Mouse (Mus musculus) forebrain, embryonic 14.5 days (tissue): ENCODE measurements around the gene Efhc1. TPM values are rescaled to one million over a fixed set of nuclear protein-coding genes. Genes with fewer than 3 reads are reported as not detected.

Experiments
- ATAC-seq: fragments of 200-750 bp; cut with Nextera tagmentation; 2 replicates; pipeline ENCODE4 v1.8.0; 2017; ENCODE audit warnings: mild to moderate bottlenecking, moderate library complexity
- DNase-seq: peaks from one replicate; pipeline ENCODE4 v3.0.0-alpha.2; 2015; ENCODE audit warnings: low spot score
- H3K27ac ChIP-seq: fragments of 300-500 bp; sonication (generic); 2 replicates; pipeline ENCODE4 v1.5.1; 2014; ENCODE audit warnings: low read depth, mild to moderate bottlenecking, control low read depth, low read length, moderate library complexity
- H3K27me3 ChIP-seq: fragments of 300-500 bp; sonication (generic); replicated peaks from 2 replicates; pipeline ENCODE4 v1.6.1; 2014; ENCODE audit warnings: low read length, control low read depth, mixed read lengths; ENCODE audit not compliant: control insufficient read depth, insufficient read depth
- H3K36me3 ChIP-seq: fragments of 300-500 bp; sonication (generic); 2 replicates; pipeline ENCODE4 v1.6.1; 2014; ENCODE audit warnings: low read length, control low read depth; ENCODE audit not compliant: control insufficient read depth, insufficient read depth
- H3K4me1 ChIP-seq: fragments of 300-500 bp; sonication (generic); 2 replicates; pipeline ENCODE4 v1.6.1; 2014; ENCODE audit warnings: antibody characterized with exemption, low read length, control low read depth; ENCODE audit not compliant: control insufficient read depth, insufficient read depth
- H3K4me2 ChIP-seq: fragments of 300-500 bp; sonication (generic); 2 replicates; pipeline ENCODE4 v1.6.1; 2014; ENCODE audit warnings: mild to moderate bottlenecking, control low read depth, low read length
- H3K4me3 ChIP-seq: fragments of 300-500 bp; sonication (generic); 2 replicates; pipeline ENCODE4 v1.5.1; 2014; ENCODE audit warnings: low read depth, low read length, control low read depth
- H3K9ac ChIP-seq: fragments of 300-500 bp; sonication (generic); 2 replicates; pipeline ENCODE4 v1.6.1; 2014; ENCODE audit warnings: mild to moderate bottlenecking, low read length, control low read depth, moderate library complexity
- H3K9me3 ChIP-seq: fragments of 300-500 bp; sonication (generic); replicated peaks from 2 replicates; pipeline ENCODE4 v1.6.1; 2016; ENCODE audit warnings: low read length, control low read depth, mixed read lengths; ENCODE audit not compliant: control insufficient read depth
- WGBS: fragments of 180-500 bp; shearing (Covaris S2); extraction: QIAGEN DNeasy Blood & Tissue Kit; methylation state at CpG from one replicate; pipeline ENCODE4 v1.1.7; 2014; 5-methylcytosine and 5-hydroxymethylcytosine counted together
- polyA plus RNA-seq: library from polyadenylated mRNA; unstranded; fragments of >200 nt; fragmentation: Nextera tagmentation; extraction: Ambion mirVana; gene quantifications from 2 replicates; pipeline ENCODE4 v1.2.1, GENCODE M21; 2014

The Efhc1 gene
- polyA plus RNA-seq, 1 experiment from 2014 or later: 2.6 TPM

DNA sequence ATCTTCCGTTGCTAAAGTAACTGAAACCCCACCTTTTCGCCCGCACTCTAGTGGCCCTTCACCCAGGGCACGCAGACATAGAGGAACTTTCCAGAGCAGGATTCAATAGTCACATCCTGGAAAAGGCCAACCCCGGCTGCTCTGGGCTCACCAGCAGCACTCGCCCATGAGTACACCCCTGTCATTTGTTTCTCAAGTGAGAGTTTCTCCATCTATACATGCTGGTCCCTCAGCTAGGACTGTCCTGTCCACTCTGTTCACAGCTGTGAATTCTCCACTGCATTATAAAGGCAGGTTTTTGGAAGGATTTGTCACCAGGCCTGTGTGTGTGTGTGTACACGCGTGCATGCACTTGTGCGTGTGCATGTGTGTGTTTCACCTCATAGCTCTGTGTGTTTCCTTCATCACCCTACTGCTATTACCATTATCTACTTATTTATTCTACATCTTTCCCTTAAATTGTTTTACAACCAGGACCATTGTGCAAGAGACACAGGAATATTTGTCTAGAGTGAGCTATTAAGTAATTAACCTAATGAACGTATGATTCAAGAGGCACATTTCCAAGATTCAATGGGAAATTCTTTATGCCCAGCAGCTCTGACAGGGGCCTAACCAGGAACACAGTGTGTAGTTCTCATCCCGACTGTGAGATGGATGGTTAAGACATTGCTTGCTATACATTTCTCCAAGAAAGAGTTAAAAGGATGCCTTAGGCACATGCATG is 81.8 kb downstream of the Efhc1 start:
- ATAC-seq: no peak
- no peak overlapping the region for H3K9ac ChIP-seq
- no peak for DNase-seq
- no peaks in the 10 kb centered on the region for H3K36me3 ChIP-seq
- no peak overlapping the region for H3K4me2 ChIP-seq
- H3K4me1 ChIP-seq: no peaks in the 10 kb centered on the region
- no peaks in the 10 kb centered on the region for H3K27me3 ChIP-seq
- no peaks in the 10 kb centered on the region for H3K9me3 ChIP-seq
- H3K4me3 ChIP-seq: no peak overlapping the region
- WGBS: 89% methylated on average over 11 of the region's 11 CpGs
- H3K27ac ChIP-seq: no peak overlapping the region

DNA sequence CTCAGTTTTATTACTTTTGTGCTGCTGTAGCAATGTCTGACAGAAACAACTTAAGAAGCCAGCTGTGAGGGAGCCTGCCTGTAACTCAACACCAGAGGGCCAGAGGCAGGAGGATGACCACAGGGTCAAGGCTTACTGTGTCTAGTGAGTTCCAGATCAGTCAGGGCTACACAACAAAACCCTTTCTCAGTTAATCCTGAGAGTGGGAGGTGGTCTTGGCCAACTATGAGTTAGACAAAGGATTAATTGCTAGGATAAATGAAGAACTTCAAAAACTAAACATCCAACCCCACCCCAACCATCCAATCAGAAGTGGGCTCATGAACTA is 82.3 kb downstream of the Efhc1 start:
- Histone ChIP-seq H3K36me3 (no peaks in the 10 kb centered on the region), H3K4me2 (no peak overlapping the region), H3K27me3 (no peaks in the 10 kb centered on the region), H3K9me3 (no peaks in the 10 kb centered on the region), H3K27ac (no peak overlapping the region), H3K9ac (no peak overlapping the region), H3K4me3 (no peak overlapping the region), H3K4me1 (no peaks in the 10 kb centered on the region)
- ATAC-seq: no peak
- no peak for DNase-seq

DNA sequence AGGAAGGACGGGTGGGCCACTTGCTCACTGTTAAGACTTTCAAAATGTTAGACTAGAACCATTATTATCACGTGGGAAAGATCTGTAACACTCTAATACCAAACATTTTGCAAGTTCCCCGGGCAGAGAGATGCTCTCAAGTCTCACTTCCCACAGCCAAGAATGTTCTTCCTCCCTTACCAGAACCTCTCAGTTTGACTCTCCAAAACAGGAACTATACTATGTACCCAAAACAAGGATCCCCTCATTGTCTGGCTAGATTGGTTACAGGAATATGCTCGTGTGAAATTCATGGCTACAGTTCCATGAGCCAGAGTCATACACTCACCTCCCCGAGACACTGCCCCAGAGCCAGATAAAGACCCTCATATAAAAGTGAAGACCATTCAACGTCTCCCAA is 84.5 kb downstream of the Efhc1 start:
- no peak for ATAC-seq
- H3K4me1 ChIP-seq: no peaks in the 10 kb centered on the region

DNA sequence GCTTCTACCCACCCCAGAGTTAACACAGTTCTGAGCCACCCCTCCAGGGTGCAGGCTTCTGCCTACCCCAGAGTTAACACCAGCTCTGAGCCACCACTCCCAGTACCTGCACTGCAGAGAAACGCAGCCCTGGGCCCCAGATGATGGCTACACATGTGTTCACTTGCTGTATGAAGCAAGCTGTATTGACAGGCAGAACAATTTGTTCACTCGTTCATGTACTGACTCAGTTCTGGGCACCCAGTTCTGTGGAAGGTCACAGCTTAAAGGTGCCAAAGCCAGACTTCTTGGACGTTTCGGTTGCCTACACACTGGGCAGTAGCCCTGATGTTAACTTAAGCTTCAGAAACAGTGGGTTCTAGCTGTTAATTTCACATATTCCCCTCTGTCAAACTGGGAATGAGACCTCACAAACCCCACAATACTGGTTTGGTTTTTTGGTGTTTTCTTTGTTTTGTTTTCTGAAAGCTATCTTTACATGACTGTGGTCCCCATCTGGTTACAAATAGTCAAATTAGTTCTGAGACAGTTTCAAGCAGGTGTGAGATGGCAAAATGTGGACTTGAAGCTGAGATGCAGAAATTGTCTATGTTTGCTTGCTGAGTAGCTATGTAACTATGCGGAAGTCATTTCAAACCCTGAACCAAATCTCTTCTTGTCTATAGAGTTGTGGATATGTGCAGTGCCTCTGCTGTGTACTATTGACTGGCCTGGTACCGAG is 86.6 kb downstream of the Efhc1 start:
- ATAC-seq (no peak), DNase-seq (no peak)
- no peak overlapping the region for H3K9ac ChIP-seq
- H3K36me3 ChIP-seq: no peaks in the 10 kb centered on the region
- H3K27me3 ChIP-seq: no peaks in the 10 kb centered on the region
- no peaks in the 10 kb centered on the region for H3K9me3 ChIP-seq
- H3K4me3 ChIP-seq: no peak overlapping the region
- no peak overlapping the region for H3K4me2 ChIP-seq
- H3K27ac ChIP-seq: no peak overlapping the region
- no peaks in the 10 kb centered on the region for H3K4me1 ChIP-seq
- WGBS: 88% methylated on average over 6 of the region's 6 CpGs

More for the DNA sequence above, 84.5 kb downstream of the Efhc1 start:
- DNase-seq: no peak
- H3K27ac ChIP-seq: no peak overlapping the region
- H3K4me3 ChIP-seq: no peak overlapping the region
- H3K27me3 ChIP-seq: no peaks in the 10 kb centered on the region
- no peak overlapping the region for H3K4me2 ChIP-seq
- H3K9ac ChIP-seq: no peak overlapping the region
- 87% methylated on average over 6 of the region's 6 CpGs for whole genome bisulfite sequencing
- no peaks in the 10 kb centered on the region for H3K9me3 ChIP-seq
- H3K36me3 ChIP-seq: no peaks in the 10 kb centered on the region

DNA sequence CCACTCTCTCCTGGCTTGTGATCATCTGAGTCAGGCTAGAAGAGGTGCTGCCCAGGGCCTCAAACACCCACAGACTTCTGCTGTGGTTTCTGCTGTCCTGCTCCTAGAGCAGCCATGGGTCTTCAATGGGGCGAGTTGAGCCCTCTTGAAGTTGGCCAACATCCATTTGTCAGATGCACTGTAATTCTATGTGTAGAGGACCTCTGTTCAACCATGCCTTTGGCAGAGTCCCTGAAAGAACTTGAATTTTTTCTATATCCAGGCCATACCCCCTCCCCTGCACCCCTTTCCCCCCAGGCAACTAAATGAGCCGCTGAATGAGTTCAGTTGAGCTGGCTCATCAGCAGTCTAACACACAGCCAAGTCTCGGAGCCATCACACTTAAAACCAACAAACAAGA is 88.1 kb downstream of the Efhc1 start:
- no peak overlapping the region for H3K4me3 ChIP-seq
- no peak for DNase-seq
- 90% methylated on average over 3 of the region's 3 CpGs for WGBS
- no peaks in the 10 kb centered on the region for H3K27me3 ChIP-seq
- no peak overlapping the region for H3K27ac ChIP-seq
- no peak overlapping the region for H3K4me2 ChIP-seq
- ATAC-seq: no peak
- H3K4me1 ChIP-seq: no peaks in the 10 kb centered on the region
- H3K36me3 ChIP-seq: no peaks in the 10 kb centered on the region
- no peaks in the 10 kb centered on the region for H3K9me3 ChIP-seq
- no peak overlapping the region for H3K9ac ChIP-seq

DNA sequence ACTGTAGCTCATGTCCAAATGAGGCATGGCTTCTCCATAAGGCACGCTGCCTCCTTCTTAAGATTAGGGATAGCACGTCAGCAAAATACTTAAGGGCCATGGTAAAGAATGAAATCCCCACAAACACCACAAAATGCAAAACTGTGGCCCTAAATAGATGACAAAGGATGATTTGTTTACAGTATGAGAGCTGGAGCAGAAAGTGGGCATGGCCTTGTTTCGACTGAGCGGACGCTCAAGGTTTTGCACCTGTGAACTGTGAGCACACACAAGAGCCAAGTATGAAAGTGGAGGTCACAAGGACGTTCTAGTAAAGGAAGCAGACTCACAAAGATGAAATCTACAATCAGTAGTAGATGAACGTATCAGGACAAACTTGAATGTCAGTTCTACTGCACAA is 88.7 kb downstream of the Efhc1 start:
- no peak overlapping the region for H3K9ac ChIP-seq
- no peak overlapping the region for H3K27ac ChIP-seq
- no peaks in the 10 kb centered on the region for H3K36me3 ChIP-seq
- no peak for DNase-seq
- no peaks in the 10 kb centered on the region for H3K9me3 ChIP-seq
- no peak for ATAC-seq
- 91% methylated on average over 7 of the region's 7 CpGs for WGBS
- H3K4me1 ChIP-seq: no peaks in the 10 kb centered on the region
- H3K4me3 ChIP-seq: no peak overlapping the region
- H3K4me2 ChIP-seq: no peak overlapping the region
- H3K27me3 ChIP-seq: no peaks in the 10 kb centered on the region

Other genes with a start within 250 kb of the Efhc1 start
- gene Il17a, start 220.7 kb upstream of the Efhc1 start, polyA plus RNA-seq: not detected in 2 replicates
- gene Il17f, start 161.0 kb upstream of the Efhc1 start, polyA plus RNA-seq: not detected in 2 replicates
- 64.0 and 79.4 TPM in 2 replicates for gene Mcm3, start 131.3 kb upstream of the Efhc1 start, polyA plus RNA-seq
- 18.7 and 23.0 TPM in 2 replicates for gene Paqr8, start 61.0 kb upstream of the Efhc1 start, polyA plus RNA-seq
- gene Tram2, start 127.6 kb downstream of the Efhc1 start, polyA plus RNA-seq: 2.2 and 2.3 TPM in 2 replicates